Mouse (Mus musculus) midbrain, embryonic 11.5 days (tissue): ENCODE measurements at regions not wholly inside any gene's neighbourhood (a gene's known extent, or its start where the extent isn't known, plus 50 kb on each side); places are given as distances from the start of the nearest gene placed in this dataset.
"Not testable (repeated sequence)": the region's sequence is repeated elsewhere in the genome, so short reads cannot be mapped to it uniquely, and the experiment has no call there.

Source experiments
- ATAC-seq: fragments of 200-750 bp; cut with Nextera tagmentation; 2 replicates; pipeline ENCODE4 v1.8.0; 2017; ENCODE audit warnings: moderate TSS enrichment, moderate library complexity; ENCODE audit not compliant: low FRiP score
- DNase-seq: peaks from one replicate; pipeline ENCODE4 v3.0.0; 2015; ENCODE audit warnings: low spot score; ENCODE audit errors: missing footprints
- H3K27ac ChIP-seq: fragments of 300-500 bp; sonication (generic); 2 replicates; pipeline ENCODE4 v1.5.1; 2014; ENCODE audit warnings: low read depth, low read length
- H3K27me3 ChIP-seq: fragments of 300-500 bp; sonication (generic); 2 replicates; pipeline ENCODE4 v1.6.1; 2014; ENCODE audit warnings: mild to moderate bottlenecking, low read length, moderate library complexity, mixed read lengths; ENCODE audit not compliant: control insufficient read depth, insufficient read depth
- H3K36me3 ChIP-seq: fragments of 300-500 bp; sonication (generic); 2 replicates; pipeline ENCODE4 v1.6.1; 2014; ENCODE audit warnings: mild to moderate bottlenecking, low read length, moderate library complexity, mixed read lengths; ENCODE audit not compliant: control insufficient read depth, insufficient read depth
- H3K4me1 ChIP-seq: fragments of 300-500 bp; sonication (generic); 2 replicates; pipeline ENCODE4 v1.6.1; 2014; ENCODE audit warnings: low read length; ENCODE audit not compliant: control insufficient read depth, insufficient read depth
- H3K4me2 ChIP-seq: fragments of 300-500 bp; sonication (generic); 2 replicates; pipeline ENCODE4 v1.6.1; 2014; ENCODE audit warnings: mild to moderate bottlenecking, moderate library complexity
- H3K4me3 ChIP-seq: fragments of 300-500 bp; sonication (generic); 2 replicates; pipeline ENCODE4 v1.5.1; 2014; ENCODE audit warnings: low read depth, low read length
- H3K9ac ChIP-seq: fragments of 300-500 bp; sonication (generic); 2 replicates; pipeline ENCODE4 v1.6.1; 2014; ENCODE audit warnings: low read length
- H3K9me3 ChIP-seq: fragments of 300-500 bp; sonication (generic); 2 replicates; pipeline ENCODE4 v1.6.1; 2016; ENCODE audit warnings: low read length; ENCODE audit not compliant: control insufficient read depth
- WGBS: fragments of 180-500 bp; shearing (Covaris S2); extraction: QIAGEN DNeasy Blood & Tissue Kit; methylation state at CpG from one replicate; pipeline ENCODE4 v1.1.7; 2014; 5-methylcytosine and 5-hydroxymethylcytosine counted together

DNA sequence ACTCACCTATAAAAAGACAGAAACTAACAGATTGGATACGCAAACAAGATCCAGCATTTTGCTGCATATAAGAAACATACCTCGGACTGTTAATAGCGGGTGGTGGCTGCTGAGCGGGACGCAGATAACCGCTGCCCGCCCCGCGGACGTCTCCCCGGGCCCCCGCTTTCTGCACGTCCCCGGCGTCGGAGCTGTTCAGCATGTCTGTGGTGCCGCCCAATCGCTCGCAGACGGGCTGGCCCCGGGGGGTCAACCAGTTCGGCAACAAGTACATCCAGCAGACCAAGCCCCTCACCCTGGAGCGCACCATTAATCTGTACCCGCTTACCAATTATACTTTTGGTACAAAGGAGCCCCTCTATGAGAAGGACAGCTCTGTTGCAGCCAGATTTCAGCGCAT, 682.4 kb upstream of the Agtr1b start:
- H3K27ac ChIP-seq, H3K36me3 ChIP-seq, H3K9ac ChIP-seq, H3K4me2 ChIP-seq, H3K4me3 ChIP-seq, DNase-seq, H3K27me3 ChIP-seq, H3K4me1 ChIP-seq, H3K9me3 ChIP-seq: not testable (repeated sequence)
- 62% methylated on average over 16 of the region's 25 CpGs for WGBS
- 0 out of 2 replicates have a peak, but pooled peaks have one; percentile 55 for ATAC-seq

DNA sequence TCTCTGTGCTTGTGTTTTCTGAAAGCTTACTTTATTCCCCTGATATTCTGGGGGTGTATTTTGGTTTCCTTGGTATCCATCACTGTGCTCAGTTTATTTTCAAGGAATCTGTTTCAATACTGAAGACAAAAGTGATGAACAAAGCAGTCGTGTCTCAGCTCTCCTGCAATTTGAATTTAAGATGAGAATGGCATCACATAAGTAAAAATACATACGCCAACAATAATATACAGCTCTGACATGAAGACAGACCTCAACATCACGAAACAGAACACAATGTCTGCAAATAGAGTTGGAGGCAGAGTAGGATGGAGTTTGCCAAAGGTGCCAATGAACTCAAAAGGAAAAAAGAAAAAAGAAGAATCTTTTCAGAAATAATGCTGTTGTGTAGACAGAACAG, 679.0 kb upstream of the Agtr1b start:
- no peak overlapping the region for H3K4me3 ChIP-seq
- H3K4me1 ChIP-seq = no peaks in the 10 kb centered on the region
- H3K27me3 ChIP-seq = no peaks in the 10 kb centered on the region
- H3K9ac ChIP-seq = no peak overlapping the region
- DNase-seq (no peak), ATAC-seq (no peak)
- H3K4me2 ChIP-seq = no peak overlapping the region
- H3K36me3 ChIP-seq = no peaks in the 10 kb centered on the region
- H3K9me3 ChIP-seq = no peaks in the 10 kb centered on the region
- no peak overlapping the region for H3K27ac ChIP-seq
- WGBS = 89% methylated on average over 3 of the region's 3 CpGs

DNA sequence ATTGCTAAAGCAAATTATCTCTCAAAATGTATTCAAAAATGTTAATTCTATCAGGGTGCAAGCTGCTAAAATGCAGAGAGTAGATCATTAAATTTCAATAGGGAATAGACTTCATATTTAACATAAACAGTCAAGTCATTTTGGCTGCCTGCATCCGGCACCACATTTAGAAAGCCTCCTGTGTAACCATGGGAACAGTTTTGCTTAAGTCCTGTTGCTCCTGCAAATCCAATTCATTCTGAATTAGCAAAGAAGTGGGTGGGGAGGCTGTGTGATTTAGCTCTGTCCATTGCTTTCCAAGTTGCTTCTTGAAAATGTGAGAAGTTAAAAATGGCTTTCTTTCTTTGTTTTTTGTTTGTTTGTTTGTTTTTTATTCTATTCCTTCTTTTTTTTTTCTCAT, 658.9 kb upstream of the Agtr1b start:
- 9% methylated on average over 1 of the region's 1 CpGs for WGBS
- Histone ChIP-seq H3K36me3 (no peaks in the 10 kb centered on the region), H3K4me2 (no peak overlapping the region), H3K4me1 (no peaks in the 10 kb centered on the region), H3K27me3 (no peaks in the 10 kb centered on the region), H3K4me3 (no peak overlapping the region), H3K9me3 (no peaks in the 10 kb centered on the region), H3K27ac (no peak overlapping the region), H3K9ac (no peak overlapping the region)
- ATAC-seq (no peak), DNase-seq (no peak)

DNA sequence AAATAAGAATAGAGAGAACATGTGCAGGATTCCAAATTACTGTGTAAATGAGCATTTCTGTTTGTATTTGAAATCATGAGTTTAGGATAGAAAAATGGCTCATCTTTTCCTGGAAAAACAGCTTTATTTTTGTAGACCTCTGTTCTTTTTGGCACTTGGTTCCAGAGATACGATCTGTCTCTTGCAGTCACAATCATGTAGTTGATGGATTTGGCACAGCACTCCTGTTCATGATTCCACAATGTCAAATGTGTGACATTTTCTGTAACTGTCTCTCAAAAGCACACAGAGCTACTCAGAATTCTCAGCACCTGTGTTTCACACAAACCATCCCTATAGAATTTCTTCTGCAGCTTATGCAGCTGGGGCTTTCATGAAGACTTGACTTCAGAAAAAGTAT, 654.0 kb upstream of the Agtr1b start:
- Histone ChIP-seq H3K27ac (no peak overlapping the region), H3K4me2 (no peak overlapping the region), H3K9ac (no peak overlapping the region), H3K27me3 (no peaks in the 10 kb centered on the region), H3K4me3 (no peak overlapping the region), H3K36me3 (no peaks in the 10 kb centered on the region), H3K9me3 (no peaks in the 10 kb centered on the region), H3K4me1 (no peaks in the 10 kb centered on the region)
- ATAC-seq (no peak), DNase-seq (no peak)
- WGBS = 86% methylated on average over 1 of the region's 1 CpGs

DNA sequence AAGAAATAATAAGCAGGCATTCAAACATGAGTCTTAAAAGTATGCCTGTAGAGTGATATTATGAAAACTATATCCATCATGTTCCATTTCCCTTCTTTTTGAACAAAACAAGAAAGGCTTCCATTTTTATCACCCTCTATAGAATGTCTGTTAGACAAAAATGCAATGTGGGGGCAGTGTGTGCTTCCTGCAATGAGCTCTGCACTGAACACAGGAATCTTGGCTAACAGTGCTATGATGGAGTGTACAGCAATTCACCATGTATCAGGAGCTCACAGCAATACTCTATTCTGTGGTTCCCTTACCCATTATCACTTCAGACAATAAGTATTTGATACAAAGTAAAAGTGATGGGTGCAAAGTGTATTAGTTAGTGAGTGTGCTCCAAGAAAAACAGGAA, 653.3 kb upstream of the Agtr1b start:
- no peak overlapping the region for H3K4me2 ChIP-seq
- no peak overlapping the region for H3K27ac ChIP-seq
- ATAC-seq = no peak

DNA sequence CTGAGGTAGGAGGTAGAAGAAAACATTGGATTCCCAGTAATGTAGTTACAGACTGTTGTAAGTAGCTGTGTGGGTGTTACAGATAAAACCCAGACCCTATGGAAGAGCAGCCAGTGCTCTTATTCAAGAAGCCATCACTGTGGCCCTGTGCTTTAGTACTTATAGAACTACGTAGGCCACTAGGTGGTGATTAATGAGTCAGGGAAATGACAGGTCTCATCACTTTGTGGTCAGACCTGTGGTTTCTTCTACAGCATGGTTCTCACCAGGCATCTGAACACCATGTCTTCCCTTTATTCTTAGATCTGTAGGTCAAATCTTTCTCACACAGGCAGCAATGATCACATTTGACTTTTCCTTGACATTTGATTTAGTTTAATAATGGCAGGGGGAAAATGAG, 642.7 kb upstream of the Agtr1b start:
- 87% methylated on average over 1 of the region's 1 CpGs for WGBS
- no peak overlapping the region for H3K9ac ChIP-seq
- H3K36me3 ChIP-seq = no peaks in the 10 kb centered on the region
- no peaks in the 10 kb centered on the region for H3K4me1 ChIP-seq
- no peaks in the 10 kb centered on the region for H3K27me3 ChIP-seq
- H3K27ac ChIP-seq = no peak overlapping the region
- no peak for ATAC-seq
- H3K9me3 ChIP-seq = no peaks in the 10 kb centered on the region
- DNase-seq = no peak
- no peak overlapping the region for H3K4me2 ChIP-seq
- H3K4me3 ChIP-seq = no peak overlapping the region

More for the DNA sequence above, 653.3 kb upstream of the Agtr1b start:
- H3K4me3 ChIP-seq = no peak overlapping the region
- no peaks in the 10 kb centered on the region for H3K4me1 ChIP-seq
- no peak overlapping the region for H3K9ac ChIP-seq
- H3K27me3 ChIP-seq = no peaks in the 10 kb centered on the region
- H3K9me3 ChIP-seq = no peaks in the 10 kb centered on the region
- H3K36me3 ChIP-seq = no peaks in the 10 kb centered on the region
- no peak for DNase-seq

DNA sequence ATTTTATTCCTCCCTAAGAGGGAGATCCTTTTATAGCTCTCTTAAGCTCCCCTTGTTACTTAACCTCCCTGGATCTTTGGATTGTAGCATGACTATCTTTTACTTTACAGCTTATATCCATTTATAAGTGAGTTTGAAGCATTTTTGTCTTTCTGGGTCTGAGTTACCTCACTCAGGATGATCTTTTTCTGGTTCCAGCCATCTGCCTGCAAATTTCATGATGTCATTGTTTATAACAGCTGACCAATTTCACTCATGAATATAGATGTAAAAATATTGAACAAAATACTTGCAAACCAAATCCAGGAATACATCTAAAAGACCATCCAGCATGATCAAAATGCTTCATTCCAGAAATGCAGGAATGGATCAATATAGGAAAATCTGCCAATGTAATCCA, 631.3 kb upstream of the Agtr1b start:
- no peaks in the 10 kb centered on the region for H3K4me1 ChIP-seq
- no peak overlapping the region for H3K4me2 ChIP-seq
- DNase-seq = no peak
- no peak overlapping the region for H3K27ac ChIP-seq
- no peak overlapping the region for H3K9ac ChIP-seq
- H3K9me3 ChIP-seq = no peaks in the 10 kb centered on the region
- H3K4me3 ChIP-seq = no peak overlapping the region
- ATAC-seq = no peak
- no peaks in the 10 kb centered on the region for H3K27me3 ChIP-seq
- no peaks in the 10 kb centered on the region for H3K36me3 ChIP-seq

DNA sequence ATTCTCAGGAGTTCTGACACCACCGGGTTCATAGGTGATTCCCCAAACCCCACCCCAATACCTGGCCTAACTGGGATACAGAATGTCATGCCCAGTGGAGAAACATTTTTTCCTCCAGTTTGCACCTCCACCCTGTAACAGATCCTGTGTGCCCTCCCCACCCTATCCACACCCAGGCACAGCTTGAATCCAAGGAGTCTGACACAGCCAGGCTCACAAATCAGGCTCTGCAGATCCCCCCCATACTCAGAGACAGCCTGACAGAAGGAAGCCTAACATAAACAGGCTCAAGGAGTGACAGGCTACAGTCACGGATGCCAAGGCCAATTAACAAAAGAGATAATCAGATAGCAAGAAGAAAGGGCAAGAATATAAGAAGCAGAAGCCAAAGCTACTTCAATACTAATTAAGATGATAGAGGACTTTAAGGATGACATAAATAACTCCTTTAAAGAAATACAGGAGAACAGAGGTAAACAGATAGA, 622.6 kb upstream of the Agtr1b start:
- DNase-seq (no peak), ATAC-seq (peak; percentile 49; the same call in 1 of the 2 replicates)
- H3K4me1 ChIP-seq = peaks cover 13% of the 10 kb centered on the region
- no peaks in the 10 kb centered on the region for H3K27me3 ChIP-seq
- no peak overlapping the region for H3K4me3 ChIP-seq
- H3K9me3 ChIP-seq = no peaks in the 10 kb centered on the region
- no peak overlapping the region for H3K4me2 ChIP-seq
- no peak overlapping the region for H3K27ac ChIP-seq
- no peak overlapping the region for H3K9ac ChIP-seq
- 56% methylated on average over 2 of the region's 2 CpGs for WGBS
- no peaks in the 10 kb centered on the region for H3K36me3 ChIP-seq

DNA sequence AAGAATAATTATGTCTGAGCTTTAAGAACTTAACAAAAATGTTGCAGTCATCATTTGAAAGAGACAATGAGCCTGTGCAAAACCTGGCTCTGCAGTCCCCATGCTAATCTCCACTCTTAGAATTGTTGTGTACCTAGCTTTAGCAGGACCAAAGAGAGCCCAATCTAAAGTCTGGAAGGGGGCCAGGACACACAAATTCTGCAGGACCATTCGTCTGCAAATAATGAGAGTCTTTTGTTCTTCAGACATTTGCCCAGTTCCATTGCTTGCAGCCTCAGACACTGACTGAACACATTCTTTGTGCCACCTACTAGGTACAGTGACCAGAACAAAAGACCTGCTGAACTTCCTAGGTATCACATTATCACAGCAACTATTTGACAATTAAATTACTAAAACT, 620.0 kb upstream of the Agtr1b start:
- WGBS = 3% methylated on average over 1 of the region's 1 CpGs
- Histone ChIP-seq H3K36me3 (no peaks in the 10 kb centered on the region), H3K9ac (no peak overlapping the region), H3K4me1 (peaks cover 13% of the 10 kb centered on the region), H3K27me3 (no peaks in the 10 kb centered on the region), H3K4me3 (no peak overlapping the region), H3K9me3 (no peaks in the 10 kb centered on the region), H3K4me2 (no peak overlapping the region), H3K27ac (no peak overlapping the region; the same call in 1 of the 2 replicates)
- peak; percentile 66 for ATAC-seq
- no peak for DNase-seq

DNA sequence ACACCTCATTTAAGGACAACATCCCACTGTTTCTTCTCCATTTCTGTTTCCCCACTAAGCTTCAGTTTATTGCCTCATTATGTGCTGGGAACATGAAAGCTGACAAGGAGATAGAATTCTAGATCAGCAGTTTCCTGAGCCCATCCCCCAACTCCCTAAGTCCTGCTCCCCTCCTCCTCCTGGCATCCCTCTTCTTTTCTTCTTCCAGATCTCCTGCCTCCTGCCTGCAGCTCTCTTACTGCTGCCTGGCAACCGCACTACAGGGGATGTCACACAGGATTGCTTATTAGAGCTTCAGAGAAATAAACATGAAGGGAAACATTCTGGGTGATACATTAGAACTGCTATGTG, 619.4 kb upstream of the Agtr1b start:
- no peaks in the 10 kb centered on the region for H3K9me3 ChIP-seq
- no peak overlapping the region for H3K27ac ChIP-seq
- peaks cover 13% of the 10 kb centered on the region for H3K4me1 ChIP-seq
- H3K36me3 ChIP-seq = no peaks in the 10 kb centered on the region
- H3K27me3 ChIP-seq = no peaks in the 10 kb centered on the region
- DNase-seq = peak; percentile 79
- H3K4me2 ChIP-seq = no peak overlapping the region
- H3K4me3 ChIP-seq = no peak overlapping the region
- peak; percentile 92 for ATAC-seq
- 0% methylated on average over 1 of the region's 1 CpGs for WGBS
- no peak overlapping the region for H3K9ac ChIP-seq
